16 mouse cellular contexts compared by ENCODE assay signal in genomic region chr17:32018127-32018894, GRCm38 (mm10). TPM values are rescaled to one million over a fixed set of nuclear protein-coding genes. Genes with fewer than 3 reads are reported as not detected.
DNase-seq lines count a peak whose midpoint lies in the region; ATAC-seq and TF ChIP-seq lines count a peak whose summit lies in the region.
"Had no signal": no experiment of that assay in that cellular context is flagged by ENCODE, and none has a peak within 500 bp of the region (broad histone marks: within the 10 kb centered on the region; RNA-seq: fewer than 3 reads in every experiment).

No protein-coding gene starts in this region.

- H3K4me3 ChIP-seq in embryonic facial prominence, embryonic 14.5 days (ENCODE audit: low read depth, low read length): no peak overlapping the region
- H3K4me3 ChIP-seq in heart, adult 2 months: no peak overlapping the region
- H3K4me3 ChIP-seq: hindbrain, embryonic 12.5 days; liver, embryonic 12.5 days; neural tube, embryonic 15.5 days had no signal

- TF ChIP-seq EP300 in heart, adult 2 months (IDR thresholded peaks at IDR 0.05; ENCODE audit: insufficient read depth, low read depth, low read length): peak; percentile 72; the same call in 1 of the 2 replicates

- no peaks in the 10 kb centered on the region for H3K4me1 ChIP-seq in embryonic facial prominence, embryonic 14.5 days (ENCODE audit: control insufficient read depth, insufficient read depth, low read length)
- peaks cover 6% of the 10 kb centered on the region; the same call in 1 of the 2 replicates for H3K4me1 ChIP-seq in heart, adult 2 months (ENCODE audit: control insufficient read depth, insufficient read depth, low read length)
- H3K4me1 ChIP-seq: hindbrain, embryonic 12.5 days; liver, embryonic 12.5 days; neural tube, embryonic 15.5 days had no signal

- TF ChIP-seq CTCF in heart, adult 2 months (IDR thresholded peaks at IDR 0.05): no peak

- H3K9me3 ChIP-seq in embryonic facial prominence, embryonic 14.5 days (ENCODE audit: control insufficient read depth, low read length): no peaks in the 10 kb centered on the region
- H3K9me3 ChIP-seq: hindbrain, embryonic 12.5 days; liver, embryonic 12.5 days; neural tube, embryonic 15.5 days had no signal

- no peaks in the 10 kb centered on the region for H3K27me3 ChIP-seq in embryonic facial prominence, embryonic 14.5 days (replicated peaks; ENCODE audit: control insufficient read depth, insufficient read depth, low read length)
- no peaks in the 10 kb centered on the region for H3K27me3 ChIP-seq in heart, adult 2 months (ENCODE audit: control insufficient read depth, insufficient read depth, low read length)
- H3K27me3 ChIP-seq: CH12.LX; hindbrain, embryonic 12.5 days; liver, embryonic 12.5 days; neural tube, embryonic 15.5 days had no signal

- H3K27ac ChIP-seq in embryonic facial prominence, embryonic 14.5 days (replicated peaks; ENCODE audit: low read depth, low read length): no peak overlapping the region
- H3K27ac ChIP-seq in heart, adult 2 months: peak overlapping the region; percentile 87
- H3K27ac ChIP-seq: hindbrain, embryonic 12.5 days; liver, embryonic 12.5 days; neural tube, embryonic 15.5 days had no signal

- no peaks in the 10 kb centered on the region for H3K36me3 ChIP-seq in embryonic facial prominence, embryonic 14.5 days (ENCODE audit: control insufficient read depth, insufficient read depth, low read length)
- H3K36me3 ChIP-seq in heart, adult 2 months (ENCODE audit: control insufficient read depth, insufficient read depth, low read length): no peaks in the 10 kb centered on the region
- H3K36me3 ChIP-seq: hindbrain, embryonic 12.5 days; liver, embryonic 12.5 days; neural tube, embryonic 15.5 days had no signal

- no peaks in the 10 kb centered on the region for H3K79me2 ChIP-seq in heart, adult 2 months (replicated peaks; ENCODE audit: control insufficient read depth, insufficient read depth, low read length)

- intact Hi-C loops in heart, adult 2 months (cut with DNase I): no loop called here
- intact Hi-C loops in heart, postnatal 10 days (cut with DNase I): no loop called here

- H3K4me2 ChIP-seq in embryonic facial prominence, embryonic 14.5 days (ENCODE audit: low read depth, low read length): no peak overlapping the region
- H3K4me2 ChIP-seq: hindbrain, embryonic 12.5 days; liver, embryonic 12.5 days; neural tube, embryonic 15.5 days had no signal

- peak; percentile 31 for DNase-seq in Muller cell, postnatal 12 days (ENCODE audit: inconsistent ontology term)
- DNase-seq in embryonic facial prominence, embryonic 14.5 days (ENCODE audit: low spot score): peak; percentile 72
- DNase-seq in heart, adult 2 months: peak; percentile 30 to 55
- DNase-seq in heart, postnatal 10 days: peak; percentile 60 to 71
- DNase-seq in neural tube, embryonic 10.5 days (ENCODE audit: extremely low spot score, low spot score): no peak
- DNase-seq in cerebellum, adult 9-10 months: no peak
- no peak for DNase-seq in B cell, adult 2 months
- DNase-seq: adrenal gland, adult 8-10 months; cerebellum, postnatal 36 days; lung, postnatal 4 days; thymus, postnatal 4 days had no signal

- no peak overlapping the region for H3K9ac ChIP-seq in embryonic facial prominence, embryonic 14.5 days (ENCODE audit: low read depth, low read length)
- 0 out of 2 replicates have a peak overlapping the region, but pooled peaks have one; percentile 10 for H3K9ac ChIP-seq in heart, adult 2 months (ENCODE audit: low read depth, low read length)
- H3K9ac ChIP-seq: hindbrain, embryonic 12.5 days; liver, embryonic 12.5 days; neural tube, embryonic 15.5 days had no signal

- TF ChIP-seq POLR2A in heart, adult 2 months (IDR thresholded peaks at IDR 0.05; ENCODE audit: insufficient read depth, low read depth, low read length): no peak

- ATAC-seq in embryonic facial prominence, embryonic 14.5 days (ENCODE audit: low read depth): peak; percentile 44
- ATAC-seq: intestine, postnatal 0 days; liver, embryonic 12.5 days had no signal

- WGBS in embryonic facial prominence, embryonic 14.5 days: 74% methylated on average over 5 of the region's 5 CpGs
- WGBS in heart, adult 2 months: 59% methylated on average over 5 of the region's 5 CpGs

RNA-seq across cellular contexts. Expression of gene Rrp1b, which starts 17.6 kb away (rescaled TPM):
- polyA plus RNA-seq in embryonic facial prominence, embryonic 14.5 days (2014; fragmentation: Nextera tagmentation; extraction: Ambion mirVana): 41.9 and 47.9 TPM in 2 replicates
- 10 to 100 TPM in 1 of 2 experiments, 1 to 10 TPM in 1; 7.9 to 10.3 TPM for total RNA-seq in heart, adult 2 months (2021)
- polyA plus RNA-seq in heart, adult 2 months (2012; rRNA removed): 4.8 and 7.7 TPM in 2 replicates
- total RNA-seq in heart, postnatal 10 days (2021): 10 to 100 TPM in 1 of 2 experiments, 1 to 10 TPM in 1; 9.4 to 13.1 TPM

RNA-seq across cellular contexts. Expression of gene Hsf2bp, which starts 17.8 kb away (rescaled TPM):
- 1.2 and 1.3 TPM in 2 replicates for polyA plus RNA-seq in embryonic facial prominence, embryonic 14.5 days (2014; fragmentation: Nextera tagmentation; extraction: Ambion mirVana)
- total RNA-seq in heart, adult 2 months (2021): 1 to 10 TPM; 1.3 to 1.6 TPM
- polyA plus RNA-seq in heart, adult 2 months (2012; rRNA removed): 0.92 and 0.94 TPM in 2 replicates
- under 1 TPM; 0.69 to 0.97 TPM for total RNA-seq in heart, postnatal 10 days (2021)

Comparison
In these comparisons a context has a peak if more than half of its experiments do, and no peak if none do; other contexts are left out.
1. DNase-seq: peak in Muller cell, postnatal 12 days (single experiment), embryonic facial prominence, embryonic 14.5 days (single experiment), heart, adult 2 months (2 of 2) and heart, postnatal 10 days (2 of 2); none in neural tube, embryonic 10.5 days (single experiment), cerebellum, adult 9-10 months (single experiment) and B cell, adult 2 months (0 of 2).